Mouse (Mus musculus) heart, embryonic 15.5 days (tissue): ENCODE results near the gene Arid5b. TPM values are rescaled to one million over a fixed set of nuclear protein-coding genes. Genes with fewer than 3 reads are reported as not detected.
A peak's percentile ranks its signal among the peaks of the same experiment; 100 is the strongest.

ENCODE experiments used
- ATAC-seq: fragments of 200-750 bp; cut with Nextera tagmentation; replicated peaks from 2 replicates; pipeline ENCODE4 v1.8.0; 2017; ENCODE audit warnings: low read depth, moderate TSS enrichment; ENCODE audit not compliant: insufficient number of reproducible peaks, insufficient read depth, low FRiP score
- H3K27ac ChIP-seq: fragments of 300-500 bp; sonication (generic); 2 replicates; pipeline ENCODE4 v1.5.1; 2015; ENCODE audit warnings: mild to moderate bottlenecking, inconsistent platforms
- H3K27me3 ChIP-seq: fragments of 300-500 bp; sonication (generic); 2 replicates; pipeline ENCODE4 v1.6.1; 2015; ENCODE audit warnings: inconsistent platforms
- H3K36me3 ChIP-seq: fragments of 300-500 bp; sonication (generic); 2 replicates; pipeline ENCODE4 v1.6.1; 2015; ENCODE audit warnings: mild to moderate bottlenecking, inconsistent platforms
- H3K4me1 ChIP-seq: fragments of 300-500 bp; sonication (generic); replicated peaks from 2 replicates; pipeline ENCODE4 v1.6.1; 2015; ENCODE audit warnings: inconsistent platforms
- H3K4me2 ChIP-seq: fragments of 300-500 bp; sonication (generic); 2 replicates; pipeline ENCODE4 v1.6.1; 2015; ENCODE audit warnings: inconsistent platforms, mild to moderate bottlenecking, moderate library complexity
- H3K4me3 ChIP-seq: fragments of 300-500 bp; sonication (generic); 2 replicates; pipeline ENCODE4 v1.5.1; 2015; ENCODE audit warnings: mild to moderate bottlenecking, inconsistent platforms
- H3K9ac ChIP-seq: fragments of 300-500 bp; sonication (generic); 2 replicates; pipeline ENCODE4 v1.6.1; 2015; ENCODE audit warnings: mild to moderate bottlenecking, inconsistent platforms
- H3K9me3 ChIP-seq: fragments of 300-500 bp; sonication (generic); replicated peaks from 2 replicates; pipeline ENCODE4 v1.6.1; 2016; ENCODE audit warnings: inconsistent platforms
- WGBS: fragments of 180-500 bp; shearing (Covaris S2); methylation state at CpG from one replicate; pipeline ENCODE4 v1.1.7; 2015; ENCODE audit warnings: mixed read lengths; 5-methylcytosine and 5-hydroxymethylcytosine counted together
- polyA plus RNA-seq: library from polyadenylated mRNA; unstranded; fragments of >200 nt; fragmentation: Nextera tagmentation; extraction: Ambion mirVana; gene quantifications from 2 replicates; pipeline ENCODE4 v1.2.1, GENCODE M21; 2015

Arid5b gene
- polyA plus RNA-seq, 1 experiment from 2014 or later, result 21.5 TPM

DNA sequence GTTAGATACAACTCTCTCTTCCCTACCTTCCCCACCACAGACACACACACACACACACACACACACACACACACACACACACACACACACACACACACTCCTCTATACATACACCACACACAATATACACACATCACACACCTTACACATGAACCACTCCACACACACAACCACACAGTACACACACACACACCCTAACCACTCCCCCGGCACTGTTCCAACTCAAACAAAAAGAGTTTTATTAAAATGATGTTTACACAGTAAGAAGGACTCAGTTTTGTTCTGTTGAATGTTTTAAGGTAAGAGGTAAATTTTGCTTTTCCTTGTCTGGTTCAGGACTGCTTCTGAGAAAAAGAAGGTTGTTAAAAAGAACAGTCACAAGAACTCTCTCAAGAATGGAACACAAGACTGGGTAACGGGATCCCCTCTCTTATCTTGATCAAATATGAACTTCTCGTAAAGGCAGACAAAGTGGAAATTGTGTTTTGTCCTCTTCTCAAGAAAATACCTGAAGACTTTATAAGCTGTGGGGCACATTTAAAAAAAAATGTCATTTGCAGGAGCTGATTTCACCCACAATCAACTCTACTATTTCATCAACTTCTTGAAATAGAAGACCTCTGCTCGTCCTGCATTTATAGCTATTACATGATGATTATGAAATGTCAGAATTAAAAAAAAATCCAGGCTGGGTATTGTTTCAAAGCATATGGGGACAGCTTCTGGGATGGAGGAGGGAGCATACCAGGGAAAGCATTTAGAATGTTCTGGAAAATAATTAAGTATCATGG, 30.9 kb downstream of the Arid5b start:
- peaks cover 9% of the 10 kb centered on the region; the same call in 1 of the 2 replicates for H3K36me3 ChIP-seq
- WGBS, result 74% methylated on average over 4 of the region's 4 CpGs
- ATAC-seq, result no peak
- no peaks in the 10 kb centered on the region for H3K27me3 ChIP-seq
- H3K9ac ChIP-seq, result no peak overlapping the region
- no peaks in the 10 kb centered on the region for H3K9me3 ChIP-seq
- peaks cover 13% of the 10 kb centered on the region for H3K4me1 ChIP-seq
- H3K4me2 ChIP-seq, result no peak overlapping the region
- no peak overlapping the region for H3K4me3 ChIP-seq
- peak overlapping the region; percentile 24; the same call in 1 of the 2 replicates for H3K27ac ChIP-seq

DNA sequence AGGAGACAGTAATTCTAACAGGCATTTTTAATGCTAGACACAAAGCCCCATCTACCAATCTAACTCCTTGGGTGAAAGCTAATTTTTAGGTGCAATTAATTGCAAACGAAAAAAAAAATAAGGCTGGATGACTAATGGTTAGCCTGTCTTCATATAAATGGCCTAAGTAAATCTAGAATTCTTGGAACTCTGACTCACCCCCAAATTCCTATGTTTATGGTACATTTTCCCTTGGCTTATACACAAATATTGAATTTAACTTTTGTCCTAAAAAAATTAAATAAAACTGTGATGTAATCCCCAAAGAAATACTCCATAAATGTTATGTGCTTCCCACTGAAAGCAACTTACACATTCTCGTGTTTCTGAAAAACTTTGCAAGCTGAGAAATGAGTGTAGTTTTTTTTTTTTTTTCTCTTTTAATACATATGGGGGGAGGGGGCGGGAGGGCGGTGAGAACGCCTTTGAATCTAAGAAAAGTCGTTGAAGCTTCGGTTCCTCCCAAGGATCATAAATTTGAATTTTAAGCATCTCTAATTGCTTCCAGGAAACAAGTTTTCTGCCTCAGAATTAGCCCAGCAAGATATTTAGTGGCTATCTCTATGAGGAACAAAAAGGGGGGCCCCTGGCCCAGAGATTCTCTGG, 31.8 kb downstream of the Arid5b start:
- no peak for ATAC-seq
- Histone ChIP-seq H3K4me1 (peaks cover 13% of the 10 kb centered on the region), H3K9ac (no peak overlapping the region), H3K27ac (no peak overlapping the region), H3K9me3 (no peaks in the 10 kb centered on the region), H3K27me3 (no peaks in the 10 kb centered on the region), H3K4me2 (no peak overlapping the region), H3K4me3 (no peak overlapping the region), H3K36me3 (peaks cover 12% of the 10 kb centered on the region; the same call in 1 of the 2 replicates)
- 66% methylated on average over 7 of the region's 7 CpGs for WGBS

DNA sequence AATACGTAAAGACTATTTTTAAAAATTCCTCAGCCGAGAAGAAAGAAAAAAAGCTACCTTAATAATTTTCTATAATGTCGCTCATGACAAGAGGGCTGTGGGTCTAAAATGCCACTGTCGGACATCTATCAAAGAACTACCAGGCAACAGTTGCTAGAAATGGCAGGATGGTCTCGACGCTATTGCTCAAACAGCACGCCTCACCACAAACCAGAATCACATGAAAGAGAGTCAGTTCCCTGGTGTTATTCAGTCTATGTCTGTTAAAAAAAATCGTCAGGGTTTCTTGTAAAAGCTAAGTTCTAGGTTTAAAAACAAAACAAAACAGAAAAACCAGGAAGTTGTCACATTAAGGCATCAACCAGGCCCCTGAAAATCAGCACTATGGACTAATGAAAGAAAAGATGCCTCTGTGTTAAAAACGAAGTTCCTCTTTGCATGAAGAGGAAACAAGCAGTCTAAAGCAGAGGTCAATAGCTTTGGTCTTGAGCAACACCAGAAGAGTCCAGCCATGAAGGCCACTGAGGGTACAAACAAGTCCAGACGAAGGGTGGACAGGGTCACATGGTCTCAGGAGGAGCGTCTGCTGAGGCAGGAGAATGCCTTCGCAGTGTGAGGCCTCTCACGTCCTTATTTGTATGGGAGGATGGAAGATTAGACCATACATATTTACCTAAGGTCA, 37.6 kb downstream of the Arid5b start:
- Histone ChIP-seq H3K9me3 (no peaks in the 10 kb centered on the region), H3K4me3 (no peak overlapping the region), H3K27me3 (no peaks in the 10 kb centered on the region), H3K27ac (no peak overlapping the region; the same call in 1 of the 2 replicates), H3K4me1 (no peaks in the 10 kb centered on the region), H3K9ac (no peak overlapping the region), H3K4me2 (no peak overlapping the region), H3K36me3 (peaks cover 18% of the 10 kb centered on the region; the same call in 1 of the 2 replicates)
- 72% methylated on average over 13 of the region's 13 CpGs for WGBS
- no peak for ATAC-seq

DNA sequence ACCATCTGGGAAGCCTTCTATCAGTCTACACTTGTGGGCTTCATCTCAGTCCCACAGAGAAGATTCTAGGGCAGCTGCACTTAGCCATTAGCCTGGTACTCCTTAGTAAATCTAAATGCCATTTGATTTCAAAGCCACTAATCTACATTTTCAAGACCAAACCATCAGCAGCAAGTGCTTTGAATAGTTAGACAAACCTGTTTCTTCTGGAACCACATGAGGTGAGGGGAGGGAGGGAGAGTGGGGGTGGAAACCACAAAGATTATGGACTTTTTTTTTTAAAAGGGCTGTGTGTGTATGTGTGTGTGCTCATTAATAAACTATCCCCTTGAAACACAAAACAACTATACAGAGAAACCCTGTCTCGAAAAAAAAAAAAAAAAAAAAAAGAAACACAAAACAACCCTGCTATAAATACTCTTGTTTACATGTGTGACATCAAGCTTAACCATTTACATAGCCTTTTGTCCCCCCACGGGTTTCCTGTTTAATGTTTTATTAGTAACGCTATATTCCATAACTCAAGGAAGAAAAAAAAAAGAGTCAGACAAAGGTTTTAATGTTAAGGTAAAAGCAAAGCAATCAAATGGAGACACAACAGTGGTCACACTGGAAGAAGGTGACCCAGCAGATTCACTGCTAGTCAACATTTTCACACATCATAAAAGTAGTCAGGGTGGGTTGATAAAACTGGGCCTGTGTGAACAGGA, 38.3 kb downstream of the Arid5b start:
- no peak for ATAC-seq
- Histone ChIP-seq H3K27ac (no peak overlapping the region), H3K27me3 (no peaks in the 10 kb centered on the region), H3K4me2 (no peak overlapping the region), H3K4me1 (no peaks in the 10 kb centered on the region), H3K9me3 (no peaks in the 10 kb centered on the region), H3K36me3 (peaks cover 18% of the 10 kb centered on the region; the same call in 1 of the 2 replicates), H3K4me3 (no peak overlapping the region), H3K9ac (no peak overlapping the region)
- 57% methylated on average over 3 of the region's 3 CpGs for WGBS

DNA sequence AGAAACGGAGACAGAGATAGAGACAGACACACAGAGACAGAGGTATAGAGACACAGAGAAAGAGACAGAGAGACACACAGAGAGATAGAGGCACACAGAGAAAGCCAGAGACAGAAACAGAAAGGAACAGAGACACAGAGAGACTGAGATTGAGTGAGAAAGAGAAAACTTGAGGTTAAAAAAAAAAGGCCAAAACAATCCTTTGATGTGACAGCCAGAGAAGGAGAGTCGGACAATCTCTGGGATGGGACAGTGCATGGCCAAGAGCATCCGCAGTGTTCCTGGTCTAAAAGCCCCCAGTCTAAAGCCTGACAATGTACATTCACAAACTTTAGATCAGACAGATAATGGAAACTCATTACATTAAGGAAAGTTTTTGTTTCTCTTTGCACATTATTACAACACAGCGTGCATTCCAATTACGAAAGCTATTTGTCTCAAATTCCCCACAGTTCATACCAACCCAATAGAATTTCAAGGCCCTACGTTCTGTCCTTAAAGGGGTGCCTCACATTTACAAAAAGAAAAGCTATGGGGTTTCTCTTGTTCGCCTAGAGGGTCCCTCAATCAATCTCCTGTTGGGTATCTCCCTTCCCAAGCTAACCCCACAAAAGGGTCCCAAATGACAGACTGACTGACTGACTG, 39.0 kb downstream of the Arid5b start:
- WGBS, result 77% methylated on average over 7 of the region's 7 CpGs
- no peaks in the 10 kb centered on the region for H3K9me3 ChIP-seq
- no peak for ATAC-seq
- H3K4me2 ChIP-seq, result no peak overlapping the region
- no peak overlapping the region for H3K9ac ChIP-seq
- peaks cover 23% of the 10 kb centered on the region for H3K36me3 ChIP-seq
- no peak overlapping the region for H3K4me3 ChIP-seq
- H3K27me3 ChIP-seq, result no peaks in the 10 kb centered on the region
- no peaks in the 10 kb centered on the region for H3K4me1 ChIP-seq
- H3K27ac ChIP-seq, result 0 out of 2 replicates have a peak overlapping the region, but pooled peaks have one; percentile 17

DNA sequence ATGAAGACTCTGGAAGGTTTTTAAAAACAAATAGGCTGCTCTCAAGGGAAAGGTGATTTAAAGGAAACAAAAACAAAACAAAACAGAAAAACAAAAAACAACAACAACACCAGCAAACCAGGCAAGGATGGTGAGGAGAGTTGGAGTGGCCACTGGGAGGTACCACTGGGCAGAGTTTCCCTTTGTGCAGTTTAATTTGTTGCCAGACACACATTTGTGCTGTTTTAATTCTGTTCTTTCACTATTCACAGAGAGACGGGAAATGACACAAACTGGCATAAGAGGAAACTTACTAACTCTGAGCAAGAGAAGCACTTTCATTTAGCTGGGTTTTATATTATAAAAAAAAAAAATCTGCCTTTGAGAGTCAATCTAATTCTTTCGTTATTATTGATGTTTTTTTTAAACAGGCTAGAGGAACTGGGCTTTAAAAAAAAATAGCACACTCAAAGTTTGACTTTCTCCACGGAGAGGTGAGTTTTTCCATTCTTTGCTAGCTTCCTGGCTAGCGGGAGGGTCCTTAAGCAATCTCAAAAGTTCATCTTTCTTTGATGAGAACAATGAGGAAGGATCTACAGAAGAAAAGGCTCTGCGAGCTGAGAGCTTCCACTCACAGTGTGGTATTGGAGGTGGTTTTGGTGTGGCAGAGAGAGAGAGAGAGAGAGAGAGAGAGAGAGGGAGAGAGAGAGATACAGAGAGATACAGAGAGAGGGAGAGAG, 39.7 kb downstream of the Arid5b start:
- Histone ChIP-seq H3K9ac (no peak overlapping the region), H3K36me3 (peaks cover 23% of the 10 kb centered on the region), H3K4me2 (no peak overlapping the region), H3K27ac (peak overlapping the region; percentile 17; the same call in 1 of the 2 replicates), H3K9me3 (no peaks in the 10 kb centered on the region), H3K4me1 (no peaks in the 10 kb centered on the region), H3K4me3 (no peak overlapping the region), H3K27me3 (no peaks in the 10 kb centered on the region)
- no peak for ATAC-seq
- WGBS, result 43% methylated on average over 5 of the region's 5 CpGs

DNA sequence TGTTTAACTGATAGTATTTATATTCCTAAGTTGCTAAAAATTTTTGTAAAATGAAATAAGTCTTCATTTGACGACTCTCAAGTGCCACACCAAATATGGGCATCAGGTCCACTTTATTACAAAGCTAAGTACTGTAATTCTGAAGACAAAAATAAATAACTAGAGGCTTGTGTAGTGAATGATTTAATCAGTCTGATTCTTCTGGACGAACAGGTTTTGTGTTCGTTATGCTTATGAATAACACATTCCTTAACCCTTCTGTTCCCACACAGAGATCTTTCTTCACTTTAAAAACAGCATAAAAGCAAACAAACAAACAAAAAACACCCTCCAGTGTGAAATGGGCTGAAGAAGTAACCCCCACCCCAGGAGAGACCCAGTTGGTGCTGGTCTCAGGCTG, 40.4 kb downstream of the Arid5b start:
- Histone ChIP-seq H3K9ac (no peak overlapping the region), H3K4me3 (no peak overlapping the region), H3K4me2 (no peak overlapping the region), H3K36me3 (peaks cover 28% of the 10 kb centered on the region), H3K4me1 (no peaks in the 10 kb centered on the region), H3K9me3 (no peaks in the 10 kb centered on the region), H3K27me3 (no peaks in the 10 kb centered on the region), H3K27ac (peak overlapping the region; percentile 17; the same call in 1 of the 2 replicates)
- 51% methylated on average over 3 of the region's 3 CpGs for WGBS
- no peak for ATAC-seq

DNA sequence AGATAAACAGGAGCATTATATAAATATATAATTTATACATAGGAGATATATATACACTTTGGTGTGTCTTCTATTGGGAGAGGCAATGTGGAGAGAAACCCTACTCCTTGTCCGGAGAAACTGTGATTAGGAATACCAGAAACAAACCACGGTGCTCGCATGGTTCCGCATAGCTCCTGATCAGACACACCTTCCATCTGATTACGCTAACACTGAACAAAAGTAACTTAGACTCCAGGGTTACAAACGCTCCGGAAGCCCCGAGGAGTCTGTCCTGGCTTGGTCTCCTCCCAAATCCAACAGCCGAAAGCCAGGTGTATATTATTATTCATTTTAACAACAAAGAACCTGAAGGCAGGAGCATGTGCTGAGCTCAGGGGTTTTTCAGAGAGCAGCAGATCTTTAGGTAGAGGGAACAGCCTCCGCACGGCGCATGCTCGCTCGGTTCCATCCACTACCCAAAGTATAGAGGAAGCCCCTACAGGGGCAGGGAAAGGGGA, 41.5 kb downstream of the Arid5b start:
- Histone ChIP-seq H3K27me3 (no peaks in the 10 kb centered on the region), H3K4me2 (no peak overlapping the region), H3K9me3 (no peaks in the 10 kb centered on the region), H3K27ac (no peak overlapping the region), H3K9ac (no peak overlapping the region), H3K4me3 (no peak overlapping the region), H3K4me1 (peaks cover under 1% of the 10 kb centered on the region), H3K36me3 (peaks cover 16% of the 10 kb centered on the region; the same call in 1 of the 2 replicates)
- WGBS, result 83% methylated on average over 14 of the region's 14 CpGs
- ATAC-seq, result no peak

DNA sequence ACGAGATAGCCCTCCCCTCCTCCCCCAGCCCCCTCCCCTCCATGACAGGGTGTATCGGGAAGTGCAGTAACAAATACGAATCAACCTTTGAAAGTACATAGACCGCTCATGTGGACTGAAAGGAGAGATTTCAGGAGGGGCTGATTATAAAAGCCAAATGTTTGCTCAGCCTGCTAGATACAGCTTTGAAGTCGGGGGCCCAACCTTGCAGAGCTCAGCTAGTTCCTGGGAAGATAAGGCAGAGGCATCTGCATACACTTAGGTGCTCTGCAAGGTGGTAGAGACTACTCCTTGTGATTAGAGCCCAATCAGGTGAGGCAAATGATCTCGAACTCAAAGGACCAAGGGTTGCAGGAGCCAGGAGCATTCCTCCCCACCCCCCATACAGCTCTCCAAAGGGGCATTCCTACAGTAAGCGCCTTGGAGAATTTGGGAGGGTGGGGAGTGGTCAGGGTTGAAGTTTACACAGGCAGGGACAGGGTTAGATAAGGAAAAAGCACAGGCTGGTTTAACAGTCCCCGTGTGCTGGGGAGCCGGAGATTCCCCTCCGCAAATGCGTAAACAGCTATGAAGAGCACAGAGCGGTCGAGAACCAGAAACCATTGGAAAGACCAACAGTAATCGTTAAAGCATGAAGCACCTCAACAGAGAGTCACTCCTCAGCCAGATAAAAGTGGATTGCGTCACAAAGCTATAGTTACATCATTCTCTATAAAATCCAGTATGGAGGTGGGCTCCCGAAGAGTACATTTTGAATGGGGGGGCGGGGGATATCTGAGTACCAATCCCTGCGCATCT, 47.0 kb downstream of the Arid5b start:
- no peak overlapping the region for H3K27ac ChIP-seq
- peak overlapping the region; percentile 24; the same call in 1 of the 2 replicates for H3K4me2 ChIP-seq
- peaks cover 9% of the 10 kb centered on the region; the same call in 1 of the 2 replicates for H3K36me3 ChIP-seq
- ATAC-seq, result no peak
- no peak overlapping the region for H3K4me3 ChIP-seq
- no peaks in the 10 kb centered on the region for H3K9me3 ChIP-seq
- 42% methylated on average over 18 of the region's 18 CpGs for WGBS
- no peak overlapping the region for H3K9ac ChIP-seq
- no peaks in the 10 kb centered on the region for H3K27me3 ChIP-seq
- H3K4me1 ChIP-seq, result peaks cover 22% of the 10 kb centered on the region
